Mouse (Mus musculus): Measurements from ENCODE around the gene Slc7a6.

The Slc7a6 gene

GRCm38 (mm10) chr8:106159876-106160275 lies 8.8 kb upstream of the Slc7a6 start:
- Histone ChIP-seq H3K36me3 (ENCODE audit: insufficient read depth, low read length) (peaks cover 73% of the 10 kb centered on the region), H3K4me3 (replicated peaks; ENCODE audit: low read length) (no peak overlapping the region), H3K4me1 (replicated peaks; ENCODE audit: low read depth, low read length) (peaks cover 48% of the 10 kb centered on the region), H3K27me3 (ENCODE audit: insufficient read depth, low read length) (no peaks in the 10 kb centered on the region), H3K9me3 (ENCODE audit: low read length) (no peaks in the 10 kb centered on the region)
- TF ChIP-seq POU5F1 (IDR thresholded peaks at IDR 0.05; ENCODE audit: borderline replicate concordance, low read length) (no peak), CTCF (conservative IDR thresholded peaks at IDR 0.05; ENCODE audit: low read length) (no peak), NANOG (IDR thresholded peaks at IDR 0.05; ENCODE audit: borderline replicate concordance, low read length) (no peak)

GRCm38 (mm10) chr8:106163251-106163650 lies 5.4 kb upstream of the Slc7a6 start:
- peaks cover 51% of the 10 kb centered on the region for H3K4me1 ChIP-seq (replicated peaks; ENCODE audit: low read depth, low read length)
- no peaks in the 10 kb centered on the region for H3K9me3 ChIP-seq (ENCODE audit: low read length)
- peaks cover 54% of the 10 kb centered on the region for H3K36me3 ChIP-seq (ENCODE audit: insufficient read depth, low read length)
- H3K27me3 ChIP-seq (ENCODE audit: insufficient read depth, low read length), result peaks cover 26% of the 10 kb centered on the region
- no peak overlapping the region for H3K4me3 ChIP-seq (replicated peaks; ENCODE audit: low read length)
- no peak for TF ChIP-seq CTCF (conservative IDR thresholded peaks at IDR 0.05; ENCODE audit: low read length)
- TF ChIP-seq POU5F1 (IDR thresholded peaks at IDR 0.05; ENCODE audit: borderline replicate concordance, low read length), result no peak
- TF ChIP-seq NANOG (IDR thresholded peaks at IDR 0.05; ENCODE audit: borderline replicate concordance, low read length), result no peak

GRCm38 (mm10) chr8:106165460-106165859 lies 3.2 kb upstream of the Slc7a6 start:
- H3K27me3 ChIP-seq (ENCODE audit: insufficient read depth, low read length), result peaks cover 47% of the 10 kb centered on the region
- H3K9me3 ChIP-seq (ENCODE audit: low read length), result no peaks in the 10 kb centered on the region
- H3K4me3 ChIP-seq (replicated peaks; ENCODE audit: low read length), result no peak overlapping the region
- H3K36me3 ChIP-seq (ENCODE audit: insufficient read depth, low read length), result peaks cover 47% of the 10 kb centered on the region
- H3K4me1 ChIP-seq (replicated peaks; ENCODE audit: low read depth, low read length), result peaks cover 44% of the 10 kb centered on the region
- TF ChIP-seq CTCF (conservative IDR thresholded peaks at IDR 0.05; ENCODE audit: low read length), result peak; percentile 91
- TF ChIP-seq POU5F1 (IDR thresholded peaks at IDR 0.05; ENCODE audit: borderline replicate concordance, low read length), result no peak

GRCm38 (mm10) chr8:106169017-106169933 lies 618 bp downstream of the Slc7a6 start:
- H3K27me3 ChIP-seq (ENCODE audit: insufficient read depth, low read length), result peaks cover 47% of the 10 kb centered on the region
- peaks cover 9% of the 10 kb centered on the region for H3K36me3 ChIP-seq (ENCODE audit: insufficient read depth, low read length)
- H3K4me3 ChIP-seq (replicated peaks; ENCODE audit: low read length), result peak overlapping the region; percentile 88
- H3K9me3 ChIP-seq (ENCODE audit: low read length), result no peaks in the 10 kb centered on the region
- peaks cover 19% of the 10 kb centered on the region for H3K4me1 ChIP-seq (replicated peaks; ENCODE audit: low read depth, low read length)
- TF ChIP-seq CTCF (conservative IDR thresholded peaks at IDR 0.05; ENCODE audit: low read length), result no peak

DNA sequence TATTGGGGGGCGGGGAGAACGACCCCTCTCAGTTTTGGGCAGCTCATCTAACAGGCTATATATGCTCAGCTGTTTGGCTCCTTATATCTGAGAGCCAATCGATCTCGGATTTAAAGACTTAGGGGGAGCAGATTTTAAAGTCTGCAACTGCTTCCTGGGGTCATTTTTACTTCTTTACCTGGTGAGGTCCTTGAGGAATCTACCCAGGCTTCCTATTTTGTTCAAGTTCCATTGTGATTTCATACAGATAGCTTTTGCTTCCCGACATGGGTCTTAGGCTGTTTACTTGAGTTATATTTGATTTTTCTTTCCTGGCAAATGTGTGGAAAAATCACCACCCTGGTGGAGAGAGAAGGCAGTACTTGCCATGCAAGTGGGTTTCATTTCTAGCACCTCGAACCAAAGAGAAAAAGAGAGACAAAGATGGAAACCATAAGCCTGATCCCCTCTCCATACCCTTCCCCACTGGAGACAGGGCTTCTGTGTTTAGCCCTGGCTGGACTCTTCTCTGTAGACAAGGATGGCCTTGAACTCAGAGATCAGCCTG lies 1.4 kb downstream of the Slc7a6 start:
- peak; percentile 18; the same call in 1 of the 2 replicates for TF ChIP-seq CTCF (conservative IDR thresholded peaks at IDR 0.05; ENCODE audit: low read length)
- TF ChIP-seq NANOG (IDR thresholded peaks at IDR 0.05; ENCODE audit: borderline replicate concordance, low read length), result no peak

DNA sequence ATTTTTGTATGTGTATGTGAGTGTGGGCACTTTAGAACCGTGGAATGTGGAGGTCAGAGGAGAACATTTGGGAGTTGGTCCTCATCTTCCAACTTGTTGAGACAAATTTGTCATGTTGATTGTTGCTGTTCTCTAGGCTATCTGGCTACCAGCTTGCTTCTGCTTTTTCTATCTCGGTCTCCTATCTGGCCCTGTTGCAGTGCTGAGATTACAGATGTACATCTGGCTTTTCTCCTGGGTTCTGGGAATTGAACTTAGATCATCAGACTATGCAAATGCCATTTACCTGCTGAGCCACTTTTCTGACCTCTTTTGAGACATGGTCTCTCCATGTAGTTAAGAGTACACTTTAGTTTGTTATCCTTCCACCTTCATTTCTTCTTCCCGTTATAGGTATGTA lies 4.9 kb downstream of the Slc7a6 start:
- peaks cover 18% of the 10 kb centered on the region for H3K27me3 ChIP-seq (ENCODE audit: insufficient read depth, low read length)
- TF ChIP-seq POU5F1 (IDR thresholded peaks at IDR 0.05; ENCODE audit: borderline replicate concordance, low read length) (no peak), CTCF (conservative IDR thresholded peaks at IDR 0.05; ENCODE audit: low read length) (no peak), NANOG (IDR thresholded peaks at IDR 0.05; ENCODE audit: borderline replicate concordance, low read length) (no peak)
- peaks cover 12% of the 10 kb centered on the region for H3K4me1 ChIP-seq (replicated peaks; ENCODE audit: low read depth, low read length)
- no peak overlapping the region for H3K4me3 ChIP-seq (replicated peaks; ENCODE audit: low read length)
- H3K9me3 ChIP-seq (ENCODE audit: low read length), result no peaks in the 10 kb centered on the region
- H3K36me3 ChIP-seq (ENCODE audit: insufficient read depth, low read length), result no peaks in the 10 kb centered on the region

More for the DNA sequence above, 1.4 kb downstream of the Slc7a6 start:
- Histone ChIP-seq H3K4me1 (replicated peaks; ENCODE audit: low read depth, low read length) (peaks cover 19% of the 10 kb centered on the region), H3K27me3 (ENCODE audit: insufficient read depth, low read length) (peaks cover 47% of the 10 kb centered on the region), H3K4me3 (replicated peaks; ENCODE audit: low read length) (peak overlapping the region; percentile 88), H3K36me3 (ENCODE audit: insufficient read depth, low read length) (peaks cover 4% of the 10 kb centered on the region), H3K9me3 (ENCODE audit: low read length) (no peaks in the 10 kb centered on the region)

- Histone ChIP-seq H3K4me3 (replicated peaks; ENCODE audit: low read length) (no peak overlapping the region), H3K4me1 (replicated peaks; ENCODE audit: low read depth, low read length) (no peaks in the 10 kb centered on the region), H3K27me3 (ENCODE audit: insufficient read depth, low read length) (no peaks in the 10 kb centered on the region), H3K36me3 (ENCODE audit: insufficient read depth, low read length) (peaks cover 7% of the 10 kb centered on the region), H3K9me3 (ENCODE audit: low read length) (no peaks in the 10 kb centered on the region)
- TF ChIP-seq POU5F1 (IDR thresholded peaks at IDR 0.05; ENCODE audit: borderline replicate concordance, low read length), result no peak
- TF ChIP-seq NANOG (IDR thresholded peaks at IDR 0.05; ENCODE audit: borderline replicate concordance, low read length), result no peak
- TF ChIP-seq CTCF (conservative IDR thresholded peaks at IDR 0.05; ENCODE audit: low read length), result no peak
Observed at GRCm38 (mm10) chr8:106176891-106177290, 8.2 kb downstream of the Slc7a6 start.

DNA sequence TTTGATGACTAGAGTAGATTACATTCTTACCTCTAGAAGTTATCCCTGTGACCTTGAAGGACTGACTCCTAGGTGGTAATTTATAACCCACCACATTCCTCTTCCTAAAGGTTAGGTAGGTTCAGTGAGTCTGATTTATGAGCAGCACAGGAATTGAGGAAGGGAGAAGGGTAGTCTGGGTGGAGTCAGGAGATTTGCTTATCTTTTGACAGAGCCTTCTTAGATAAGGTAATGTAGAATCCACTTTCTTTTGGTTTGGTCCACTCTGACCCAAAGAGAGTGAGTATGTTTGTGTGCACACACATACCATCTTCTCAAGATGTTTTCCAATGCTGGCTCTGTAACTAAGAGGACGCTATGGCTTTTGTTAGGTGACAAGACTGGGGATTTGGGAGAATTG lies 8.9 kb downstream of the Slc7a6 start:
- no peaks in the 10 kb centered on the region for H3K9me3 ChIP-seq (ENCODE audit: low read length)
- no peak for TF ChIP-seq POU5F1 (IDR thresholded peaks at IDR 0.05; ENCODE audit: borderline replicate concordance, low read length)
- TF ChIP-seq CTCF (conservative IDR thresholded peaks at IDR 0.05; ENCODE audit: low read length), result no peak
- no peak for TF ChIP-seq NANOG (IDR thresholded peaks at IDR 0.05; ENCODE audit: borderline replicate concordance, low read length)
- H3K4me1 ChIP-seq (replicated peaks; ENCODE audit: low read depth, low read length), result no peaks in the 10 kb centered on the region
- no peaks in the 10 kb centered on the region for H3K27me3 ChIP-seq (ENCODE audit: insufficient read depth, low read length)
- H3K36me3 ChIP-seq (ENCODE audit: insufficient read depth, low read length), result peaks cover 7% of the 10 kb centered on the region
- no peak overlapping the region for H3K4me3 ChIP-seq (replicated peaks; ENCODE audit: low read length)
